Mouse (Mus musculus): ENCODE results near the gene Akap2.

GRCm38 (mm10) chr4:57694356-57695136 lies 22.9 kb upstream of the Akap2 start:
- TF ChIP-seq CTCF (IDR thresholded peaks at IDR 0.05; ENCODE audit: insufficient read depth, low read depth, low read length) = no peak
- TF ChIP-seq POLR2A (IDR thresholded peaks at IDR 0.05; ENCODE audit: insufficient read depth, low read depth, low read length) = no peak
